Mouse (Mus musculus) limb, embryonic 11.5 days (tissue): ENCODE data around the gene Ccnt2. TPM values are rescaled to one million over a fixed set of nuclear protein-coding genes. Genes with fewer than 3 reads are reported as not detected.

Experiments used
- ATAC-seq: fragments of 200-750 bp; cut with Nextera tagmentation; 2 replicates; pipeline ENCODE4 v1.8.0; 2017; ENCODE audit warnings: low read depth; ENCODE audit not compliant: insufficient number of reproducible peaks, low FRiP score, low TSS enrichment
- DNase-seq: peaks from one replicate; pipeline ENCODE4 v3.0.0-alpha.2; 2015; ENCODE audit warnings: low spot score
- H3K27ac ChIP-seq: fragments of 300-500 bp; sonication (generic); replicated peaks from 2 replicates; pipeline ENCODE4 v1.5.1; 2014; ENCODE audit warnings: low read depth, mild to moderate bottlenecking, low read length
- H3K27me3 ChIP-seq: fragments of 300-500 bp; sonication (generic); 2 replicates; pipeline ENCODE4 v1.6.1; 2014; ENCODE audit warnings: mild to moderate bottlenecking, low read length, mixed read lengths; ENCODE audit not compliant: control insufficient read depth, insufficient read depth
- H3K36me3 ChIP-seq: fragments of 300-500 bp; sonication (generic); 2 replicates; pipeline ENCODE4 v1.6.1; 2014; ENCODE audit warnings: mild to moderate bottlenecking, low read length, moderate library complexity, mixed read lengths; ENCODE audit not compliant: control insufficient read depth, insufficient read depth
- H3K4me1 ChIP-seq: fragments of 300-500 bp; sonication (generic); 2 replicates; pipeline ENCODE4 v1.6.1; 2014; ENCODE audit warnings: low read length, mixed read lengths; ENCODE audit not compliant: control insufficient read depth, insufficient read depth
- H3K4me2 ChIP-seq: fragments of 300-500 bp; sonication (generic); 2 replicates; pipeline ENCODE4 v1.6.1; 2014; ENCODE audit warnings: low read depth, mild to moderate bottlenecking, moderate library complexity; ENCODE audit not compliant: severe bottlenecking
- H3K4me3 ChIP-seq: fragments of 300-500 bp; sonication (generic); 2 replicates; pipeline ENCODE4 v1.5.1; 2014; ENCODE audit warnings: low read depth, low read length
- H3K9ac ChIP-seq: fragments of 300-500 bp; sonication (generic); 2 replicates; pipeline ENCODE4 v1.6.1; 2014; ENCODE audit warnings: mild to moderate bottlenecking, low read length
- H3K9me3 ChIP-seq: fragments of 300-500 bp; sonication (generic); 2 replicates; pipeline ENCODE4 v1.6.1; 2016; ENCODE audit warnings: low read length; ENCODE audit not compliant: control insufficient read depth
- WGBS: fragments of 180-500 bp; shearing (Covaris S2); extraction: QIAGEN DNeasy Blood & Tissue Kit; methylation state at CpG from one replicate; pipeline ENCODE4 v1.1.7; 2014; 5-methylcytosine and 5-hydroxymethylcytosine counted together
- polyA plus RNA-seq: library from polyadenylated mRNA; unstranded; fragments of >200 nt; fragmentation: Nextera tagmentation; extraction: Ambion mirVana; gene quantifications from 2 replicates; pipeline ENCODE4 v1.2.1, GENCODE M21; 2014

Gene Ccnt2
- polyA plus RNA-seq, 1 experiment from 2014 or later: 90.7 TPM

GRCm38 (mm10) chr1:127796752-127797151 lies 22.8 kb downstream of the Ccnt2 start:
- Histone ChIP-seq H3K9me3 (no peaks in the 10 kb centered on the region), H3K27ac (no peak overlapping the region), H3K36me3 (peaks cover 3% of the 10 kb centered on the region; the same call in 1 of the 2 replicates), H3K27me3 (no peaks in the 10 kb centered on the region), H3K4me2 (no peak overlapping the region), H3K4me1 (no peaks in the 10 kb centered on the region), H3K9ac (no peak overlapping the region), H3K4me3 (no peak overlapping the region)
- DNase-seq (no peak), ATAC-seq (no peak)
- 63% methylated on average over 1 of the region's 1 CpGs for WGBS

GRCm38 (mm10) chr1:127802916-127803315 lies 29.0 kb downstream of the Ccnt2 start:
- H3K27ac ChIP-seq: no peak overlapping the region
- H3K36me3 ChIP-seq: peaks cover 16% of the 10 kb centered on the region; the same call in 1 of the 2 replicates
- WGBS: 87% methylated on average over 8 of the region's 8 CpGs
- H3K27me3 ChIP-seq: no peaks in the 10 kb centered on the region
- no peaks in the 10 kb centered on the region for H3K9me3 ChIP-seq
- H3K9ac ChIP-seq: no peak overlapping the region
- H3K4me1 ChIP-seq: no peaks in the 10 kb centered on the region
- ATAC-seq: no peak
- H3K4me2 ChIP-seq: no peak overlapping the region
- H3K4me3 ChIP-seq: no peak overlapping the region
- no peak for DNase-seq

- no peak overlapping the region for H3K27ac ChIP-seq
- H3K4me2 ChIP-seq: no peak overlapping the region
- no peaks in the 10 kb centered on the region; the same call in 1 of the 2 replicates for H3K36me3 ChIP-seq
- H3K4me3 ChIP-seq: no peak overlapping the region
- DNase-seq: no peak
- H3K9ac ChIP-seq: no peak overlapping the region
- H3K27me3 ChIP-seq: no peaks in the 10 kb centered on the region
- H3K4me1 ChIP-seq: no peaks in the 10 kb centered on the region
- no peak for ATAC-seq
- no peaks in the 10 kb centered on the region for H3K9me3 ChIP-seq
- WGBS: 96% methylated on average over 7 of the region's 7 CpGs
Measured at GRCm38 (mm10) chr1:127808671-127809070, 34.7 kb downstream of the Ccnt2 start.

GRCm38 (mm10) chr1:127812929-127813328 lies 39.0 kb downstream of the Ccnt2 start:
- Histone ChIP-seq H3K4me2 (no peak overlapping the region), H3K9ac (no peak overlapping the region), H3K27me3 (no peaks in the 10 kb centered on the region), H3K9me3 (no peaks in the 10 kb centered on the region), H3K36me3 (no peaks in the 10 kb centered on the region), H3K27ac (no peak overlapping the region), H3K4me1 (no peaks in the 10 kb centered on the region), H3K4me3 (no peak overlapping the region)
- DNase-seq: no peak
- ATAC-seq: no peak
- WGBS: 71% methylated on average over 7 of the region's 7 CpGs

- ATAC-seq: no peak
- no peaks in the 10 kb centered on the region for H3K36me3 ChIP-seq
- H3K4me1 ChIP-seq: no peaks in the 10 kb centered on the region
- DNase-seq: no peak
- H3K4me3 ChIP-seq: no peak overlapping the region
- 82% methylated on average over 6 of the region's 6 CpGs for WGBS
- no peak overlapping the region for H3K27ac ChIP-seq
- no peak overlapping the region for H3K4me2 ChIP-seq
- H3K27me3 ChIP-seq: no peaks in the 10 kb centered on the region
- no peak overlapping the region for H3K9ac ChIP-seq
- H3K9me3 ChIP-seq: no peaks in the 10 kb centered on the region
Measured at GRCm38 (mm10) chr1:127816381-127816780, 42.4 kb downstream of the Ccnt2 start.

GRCm38 (mm10) chr1:127827325-127827724 lies 53.4 kb downstream of the Ccnt2 start:
- Histone ChIP-seq H3K9ac (no peak overlapping the region), H3K27me3 (no peaks in the 10 kb centered on the region), H3K36me3 (no peaks in the 10 kb centered on the region), H3K4me3 (no peak overlapping the region), H3K4me2 (no peak overlapping the region), H3K9me3 (no peaks in the 10 kb centered on the region), H3K27ac (no peak overlapping the region), H3K4me1 (no peaks in the 10 kb centered on the region)
- WGBS: 21% methylated on average over 2 of the region's 2 CpGs
- no peak for ATAC-seq
- DNase-seq: no peak

GRCm38 (mm10) chr1:127830215-127830921 lies 56.4 kb downstream of the Ccnt2 start:
- H3K4me1 ChIP-seq: no peaks in the 10 kb centered on the region
- H3K36me3 ChIP-seq: no peaks in the 10 kb centered on the region
- H3K9ac ChIP-seq: no peak overlapping the region
- 84% methylated on average over 13 of the region's 13 CpGs for WGBS
- H3K27me3 ChIP-seq: no peaks in the 10 kb centered on the region
- H3K4me2 ChIP-seq: no peak overlapping the region
- no peak overlapping the region for H3K27ac ChIP-seq
- ATAC-seq (no peak), DNase-seq (no peak)
- H3K9me3 ChIP-seq: no peaks in the 10 kb centered on the region
- H3K4me3 ChIP-seq: no peak overlapping the region

GRCm38 (mm10) chr1:127833714-127834113 lies 59.8 kb downstream of the Ccnt2 start:
- Histone ChIP-seq H3K36me3 (no peaks in the 10 kb centered on the region), H3K9me3 (no peaks in the 10 kb centered on the region), H3K4me2 (no peak overlapping the region), H3K27me3 (no peaks in the 10 kb centered on the region), H3K9ac (no peak overlapping the region), H3K27ac (no peak overlapping the region), H3K4me3 (no peak overlapping the region), H3K4me1 (no peaks in the 10 kb centered on the region)
- DNase-seq (no peak), ATAC-seq (no peak)
- WGBS: 64% methylated on average over 2 of the region's 2 CpGs

GRCm38 (mm10) chr1:127834202-127834601 lies 60.2 kb downstream of the Ccnt2 start:
- H3K4me1 ChIP-seq: no peaks in the 10 kb centered on the region
- ATAC-seq (no peak), DNase-seq (no peak)
- no peaks in the 10 kb centered on the region for H3K9me3 ChIP-seq
- no peaks in the 10 kb centered on the region for H3K27me3 ChIP-seq
- no peak overlapping the region for H3K4me3 ChIP-seq
- no peak overlapping the region for H3K9ac ChIP-seq
- H3K36me3 ChIP-seq: no peaks in the 10 kb centered on the region
- H3K4me2 ChIP-seq: no peak overlapping the region
- H3K27ac ChIP-seq: no peak overlapping the region
- 76% methylated on average over 4 of the region's 4 CpGs for WGBS
